Mouse (Mus musculus) G1E (cell line): ENCODE measurements around the gene Snupn.

Source experiments
- CTCF ChIP-seq: IDR thresholded peaks from 2 replicates; pipeline ENCODE4 v1.5.1; 2012; ENCODE audit warnings: low read depth, low read length, inconsistent platforms, mixed read lengths
- GATA1 ChIP-seq: IDR thresholded peaks from 2 replicates; pipeline ENCODE4 v1.6.1; 2012; ENCODE audit warnings: borderline replicate concordance, low read length, inconsistent platforms, mixed read lengths
- GATA2 ChIP-seq: IDR thresholded peaks from 2 replicates; pipeline ENCODE4 v1.6.1; 2012; ENCODE audit warnings: low read depth, low read length, inconsistent platforms, borderline replicate concordance
- POLR2AphosphoS5 ChIP-seq: IDR thresholded peaks from 2 replicates; pipeline ENCODE4 v1.6.1; 2012; ENCODE audit warnings: low read depth, low read length, inconsistent platforms; ENCODE audit not compliant: insufficient replicate concordance

GRCm38 (mm10) chr9:56994286-56995197 lies 43.9 kb downstream of the Snupn start, which contains the start of gene Ptpn9:
- TF ChIP-seq CTCF (no peak), GATA1 (no peak), POLR2AphosphoS5 (no peak), GATA2 (no peak)
